Mouse (Mus musculus) common myeloid progenitor, adult 5-6 weeks (primary cell): ENCODE results near the gene Gpr62. TPM values are rescaled to one million over a fixed set of nuclear protein-coding genes. Genes with fewer than 3 reads are reported as not detected.

Source experiments
- ATAC-seq: replicated peaks from 2 replicates; pipeline ENCODE4 v1.8.0; 2016; ENCODE audit warnings: low read depth, mild to moderate bottlenecking, moderate TSS enrichment, inconsistent platforms; ENCODE audit not compliant: poor library complexity, severe bottlenecking
- total RNA-seq: library from RNA; stranded (forward); fragments of 200-1000, 187-1606 nt; gene quantifications from 2 replicates; pipeline ENCODE4 v1.2.3, GENCODE M21; 2017

Gene Gpr62
- total RNA-seq, 1 experiment from 2014 or later, result not detected

DNA sequence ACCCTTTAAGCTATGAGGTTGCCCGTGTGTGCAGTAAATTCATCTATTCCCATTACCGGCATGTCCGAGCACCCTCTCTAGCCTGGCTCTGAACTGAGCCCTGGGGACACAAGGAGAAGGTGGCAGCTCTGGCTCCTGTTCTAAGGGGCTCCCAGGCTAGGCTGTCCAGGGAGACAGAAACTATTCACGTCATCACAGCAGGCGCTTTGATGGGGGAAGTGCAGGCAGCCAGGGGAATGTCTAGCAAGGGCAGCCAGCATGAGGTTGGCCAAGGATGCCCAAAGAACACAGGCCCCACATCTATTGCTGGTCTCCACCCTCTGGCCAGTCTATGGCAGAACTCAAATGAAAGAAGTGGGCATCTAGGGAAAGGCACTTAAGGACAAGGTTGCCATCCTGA is 7.8 kb downstream of the Gpr62 start:
- no peak for ATAC-seq

DNA sequence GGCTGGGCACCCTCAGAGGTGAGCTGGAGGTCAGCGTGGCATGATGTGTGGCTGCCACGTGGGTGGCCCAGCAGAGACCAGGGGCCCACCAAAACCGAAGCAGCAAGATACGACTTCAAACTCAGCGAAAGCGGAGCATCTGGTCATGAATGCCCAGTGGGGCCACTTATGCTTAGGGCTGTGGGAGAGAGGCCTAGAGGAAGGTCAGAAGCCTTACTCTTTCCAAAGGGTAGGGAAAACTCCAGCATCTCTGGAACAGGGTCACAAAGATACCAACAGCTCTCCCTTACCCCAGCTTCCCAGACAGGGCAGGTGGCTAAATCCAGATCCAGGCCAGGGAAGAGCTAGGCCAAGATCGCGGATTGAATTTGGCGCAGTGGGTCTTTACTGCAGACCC is 8.6 kb downstream of the Gpr62 start:
- ATAC-seq, result no peak

DNA sequence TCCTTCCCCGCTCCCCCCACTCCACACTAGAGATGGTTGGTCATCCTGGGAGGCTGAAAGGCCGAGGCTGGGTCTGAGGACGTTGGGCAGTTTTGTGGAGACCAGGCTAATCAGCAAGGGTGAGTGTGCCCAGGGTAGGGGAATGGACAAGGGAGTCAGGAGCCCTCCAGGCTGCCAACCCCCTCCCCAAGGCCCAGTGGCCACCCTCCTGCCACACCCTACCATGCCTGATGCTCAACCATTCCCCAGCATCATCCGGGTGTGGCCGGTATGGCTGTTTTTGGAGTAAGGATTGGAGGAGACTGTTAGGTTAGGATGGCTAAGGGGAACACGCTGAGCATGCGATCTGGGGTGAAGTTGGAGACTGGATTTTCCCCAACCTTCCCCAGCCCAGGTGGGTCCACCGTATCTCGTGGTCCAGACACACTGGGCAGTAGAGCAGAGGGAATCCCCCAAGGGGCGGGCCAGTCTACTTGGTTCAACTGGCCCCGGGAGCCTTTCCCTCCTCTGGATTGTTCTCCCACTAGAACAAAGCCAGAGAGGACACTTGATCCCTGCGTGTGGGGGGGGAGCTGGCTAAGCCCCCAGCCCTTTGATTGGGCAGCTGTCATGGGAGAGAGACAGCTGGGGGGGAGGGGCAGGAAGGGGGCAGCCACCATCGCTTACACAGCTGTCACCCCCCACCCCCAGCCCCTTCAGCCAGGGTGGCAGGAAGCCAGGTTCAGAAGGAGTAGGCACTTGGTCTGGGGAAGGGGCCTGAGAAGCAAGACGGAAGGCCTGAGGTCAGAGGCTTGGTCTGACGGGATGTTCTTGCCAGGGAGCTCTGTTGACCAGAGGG is 9.2 kb downstream of the Gpr62 start:
- ATAC-seq, result no peak

DNA sequence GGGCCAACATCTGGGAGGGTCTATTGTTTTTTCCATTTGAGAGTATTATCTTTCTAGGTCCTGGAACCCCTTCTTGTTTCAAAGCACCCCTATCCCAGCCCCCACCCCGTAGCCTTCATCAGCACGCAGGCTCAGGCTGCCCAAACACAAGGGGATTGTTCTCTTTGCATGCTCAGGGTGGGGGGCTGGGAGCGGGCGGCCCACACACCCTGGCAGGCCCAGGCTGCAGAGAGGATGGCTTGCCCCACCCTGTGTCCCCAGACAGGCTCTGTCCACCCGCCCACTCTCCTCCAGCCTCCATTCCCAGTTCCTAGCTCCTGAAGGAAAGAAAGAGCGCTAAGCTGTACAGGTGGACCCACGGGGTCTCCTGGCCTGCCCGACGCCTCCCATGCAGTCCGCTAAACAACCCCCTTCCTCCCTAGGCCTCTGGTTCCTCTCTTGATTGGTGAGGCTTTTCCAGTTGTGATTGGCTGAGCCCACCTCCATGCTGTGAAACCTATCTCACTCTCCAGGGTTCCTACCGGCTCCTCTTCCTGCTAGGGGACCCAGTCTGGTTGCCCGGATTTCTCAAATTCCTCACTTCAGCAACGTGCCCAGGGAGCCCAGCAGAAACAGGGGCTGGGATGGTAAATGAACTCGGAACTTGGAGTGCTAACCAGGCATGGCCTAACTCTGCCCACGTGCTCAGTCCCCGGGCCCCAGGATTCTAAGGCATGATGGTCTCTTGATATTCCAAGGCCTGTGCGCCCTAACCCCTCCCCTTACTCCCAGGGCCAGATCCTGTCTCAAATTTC is 10.7 kb downstream of the Gpr62 start:
- no peak for ATAC-seq

DNA sequence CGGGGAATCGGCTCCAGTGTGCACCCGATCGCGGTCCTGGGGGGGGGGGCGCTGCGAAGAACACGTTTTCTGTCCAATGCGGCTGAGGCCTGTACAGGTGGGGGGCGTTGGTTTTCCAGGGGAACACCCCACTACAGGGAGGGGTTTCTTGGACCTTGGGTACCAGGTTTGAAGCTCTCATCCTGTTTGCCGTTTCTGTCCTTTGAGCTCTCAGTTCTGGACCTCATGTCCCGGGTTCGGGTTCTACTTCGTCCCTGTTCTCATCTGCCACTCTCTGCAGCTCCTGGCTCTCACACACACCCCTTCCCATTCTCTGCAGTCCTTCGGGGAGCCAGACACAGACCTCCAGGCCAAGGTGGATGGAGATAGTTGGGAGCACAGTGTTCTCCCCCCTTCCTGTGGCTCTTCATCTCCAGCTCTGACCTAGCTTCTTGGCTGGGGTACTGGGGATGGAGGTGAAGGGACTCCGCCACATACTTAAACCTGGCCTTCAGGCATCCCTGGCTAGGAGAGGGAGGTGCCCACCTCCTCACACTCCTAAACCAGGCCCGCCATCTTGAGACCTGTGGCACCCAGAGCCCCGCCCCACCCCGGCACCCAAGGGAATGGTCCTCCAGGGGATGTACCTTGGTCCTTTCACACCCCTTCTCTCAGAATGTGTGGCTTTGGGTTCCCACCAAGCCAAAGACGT is 11.5 kb downstream of the Gpr62 start:
- no peak for ATAC-seq

DNA sequence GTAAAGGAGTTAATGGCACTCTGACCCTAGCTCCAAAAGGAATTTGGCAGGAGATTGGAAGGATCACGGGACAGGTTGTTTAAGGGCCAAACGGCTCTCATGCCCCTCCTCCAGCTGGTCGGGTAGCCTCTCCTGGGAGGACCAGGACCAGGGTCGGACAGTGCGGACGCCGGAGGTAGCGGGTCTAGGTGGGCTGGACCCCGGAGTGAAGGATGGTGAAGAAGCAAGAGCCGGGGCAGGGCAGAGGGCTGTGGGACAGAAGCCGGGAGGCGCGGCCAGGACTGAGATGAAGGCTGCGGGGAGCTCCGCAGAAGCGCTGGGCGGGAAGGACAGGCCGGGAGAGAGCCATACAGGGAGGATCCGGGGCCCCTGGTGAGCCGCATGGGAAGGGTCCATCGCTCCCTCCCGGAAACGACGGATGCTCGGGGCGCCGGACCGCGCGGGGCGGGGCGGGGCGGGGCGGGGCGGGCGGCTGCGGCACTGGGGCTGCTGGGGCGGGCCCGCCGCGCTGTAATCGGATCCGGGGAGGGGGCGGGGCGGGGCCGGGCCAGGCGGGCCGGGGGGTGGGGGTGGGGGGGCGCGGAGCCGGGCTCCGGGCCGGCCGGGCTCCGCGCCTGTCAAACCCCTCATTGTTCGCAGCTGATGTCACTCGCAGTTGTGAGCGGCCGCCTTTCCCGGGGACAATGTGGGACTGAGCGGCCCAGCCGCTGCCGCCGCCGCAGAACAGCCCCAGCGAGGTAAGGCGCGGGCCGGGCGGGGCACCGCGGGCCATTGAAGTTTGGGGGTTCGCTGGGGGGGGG is 12.3 kb downstream of the Gpr62 start, which contains the start of gene Pcbp4:
Gene Pcbp4, plus strand, starts transcription at position 21 of the 800 bp plus-strand sequence.
- peak; percentile 48 for ATAC-seq

DNA sequence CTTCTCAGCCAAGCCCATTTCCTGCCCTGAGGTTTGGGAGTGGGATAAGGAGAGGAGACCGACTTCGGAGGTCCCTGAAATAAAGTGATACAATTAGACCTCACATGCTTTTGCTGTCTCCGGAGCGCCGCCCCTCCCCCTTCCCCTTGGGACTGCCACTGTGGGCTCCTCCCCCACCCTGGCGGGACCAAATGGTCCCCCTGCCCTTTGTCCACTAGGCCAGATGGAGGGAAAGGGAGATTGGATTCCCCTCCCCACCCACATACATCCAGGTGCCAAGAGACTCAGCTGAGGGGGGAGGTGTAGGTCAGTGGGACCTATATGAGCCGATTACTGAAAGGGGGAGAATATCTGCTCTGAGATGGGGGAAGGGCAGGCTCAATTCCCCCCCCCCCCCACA is 12.9 kb downstream of the Gpr62 start:
- ATAC-seq, result no peak

DNA sequence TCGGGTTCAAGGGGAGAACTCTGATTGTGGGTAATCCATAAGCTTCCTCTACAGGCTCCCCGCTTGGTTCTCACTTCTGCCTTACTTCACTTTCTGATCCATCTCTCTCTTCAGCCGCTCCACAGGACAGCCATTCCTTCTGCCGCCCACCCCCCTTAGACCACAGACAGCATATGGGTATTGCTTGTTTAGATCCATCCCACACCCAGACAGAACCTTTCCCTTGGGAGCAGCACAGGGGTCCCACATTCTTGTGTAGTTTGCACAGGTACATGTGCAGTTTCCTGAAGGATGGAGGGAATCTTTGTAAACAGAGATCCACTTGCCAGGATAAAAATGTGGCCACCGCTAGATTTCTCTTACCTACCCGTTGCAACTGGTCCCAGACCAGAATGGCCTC is 13.4 kb downstream of the Gpr62 start:
- ATAC-seq, result no peak

DNA sequence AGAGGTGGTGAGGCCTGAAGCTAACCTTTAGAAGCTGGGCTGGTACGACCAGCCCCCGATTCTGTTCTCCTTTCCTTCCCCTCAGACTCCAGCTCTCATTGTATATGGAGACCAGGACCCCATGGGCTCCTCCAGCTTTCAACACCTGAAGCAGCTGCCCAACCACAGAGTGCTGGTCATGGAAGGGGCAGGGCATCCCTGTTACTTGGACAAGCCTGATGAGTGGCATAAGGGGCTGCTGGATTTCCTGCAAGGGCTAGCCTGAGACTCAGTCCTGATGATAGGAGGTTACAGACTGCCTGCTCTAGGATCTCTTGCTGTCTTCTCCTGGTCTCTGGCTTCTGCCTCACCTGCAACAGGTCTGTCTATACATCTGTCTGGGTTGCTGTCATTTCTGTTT is 13.8 kb downstream of the Gpr62 start:
- no peak for ATAC-seq

DNA sequence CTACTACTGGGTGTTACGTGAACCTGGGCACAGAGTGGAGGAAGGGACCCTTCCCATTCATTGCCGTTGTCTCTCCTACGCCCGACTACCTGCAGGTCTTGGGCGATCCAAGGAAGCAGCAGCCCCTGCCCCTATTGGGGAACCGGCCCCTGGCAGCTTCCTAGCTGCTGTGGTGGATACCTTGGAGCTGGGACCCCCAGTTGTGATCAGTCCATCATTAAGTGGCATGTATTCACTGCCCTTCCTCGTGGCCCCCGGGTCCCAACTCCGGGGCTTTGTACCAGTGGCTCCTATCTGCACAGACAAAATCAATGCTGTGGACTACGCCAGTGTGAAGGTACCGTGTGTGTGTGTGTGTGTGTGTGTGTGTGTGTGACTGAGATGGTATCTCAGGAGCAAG is 14.4 kb downstream of the Gpr62 start:
- no peak for ATAC-seq

DNA sequence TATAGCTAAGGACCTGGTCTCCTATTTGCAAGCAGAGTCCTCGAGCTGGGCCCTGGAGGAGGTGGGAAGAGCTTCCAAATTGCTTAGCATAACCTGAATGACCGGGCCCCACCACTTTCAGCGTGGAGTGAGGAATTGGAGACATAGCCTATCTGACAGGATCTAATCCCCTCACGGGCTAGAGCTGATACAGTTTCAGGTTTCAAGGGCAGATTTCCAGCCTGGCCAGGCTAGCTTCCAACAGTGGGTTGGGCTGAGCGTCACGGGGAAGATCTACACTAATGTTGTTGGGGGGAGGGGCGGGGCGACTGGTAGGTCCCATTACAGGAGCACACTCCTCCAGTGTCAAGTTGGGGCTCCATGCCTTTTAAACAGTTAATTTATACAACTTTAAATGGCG is 15.1 kb downstream of the Gpr62 start:
- ATAC-seq, result no peak

DNA sequence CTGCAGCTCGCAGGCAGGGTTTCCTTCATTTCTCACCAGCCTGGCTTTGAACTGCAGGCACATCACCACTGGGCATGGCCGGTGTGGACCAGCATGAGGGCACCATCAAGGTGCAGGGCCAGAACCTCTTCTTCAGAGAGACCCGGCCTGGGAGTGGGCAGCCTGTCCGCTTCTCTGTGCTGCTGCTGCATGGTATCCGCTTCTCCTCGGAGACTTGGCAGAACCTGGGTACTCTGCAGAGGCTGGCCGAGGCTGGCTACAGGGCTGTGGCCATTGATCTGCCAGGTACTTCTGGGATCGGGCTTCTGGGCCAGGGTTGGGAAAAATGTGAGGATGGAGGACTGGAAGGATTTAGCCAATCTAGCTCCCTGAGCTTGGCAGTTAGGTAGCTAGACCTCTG is 15.8 kb downstream of the Gpr62 start:
- no peak for ATAC-seq

DNA sequence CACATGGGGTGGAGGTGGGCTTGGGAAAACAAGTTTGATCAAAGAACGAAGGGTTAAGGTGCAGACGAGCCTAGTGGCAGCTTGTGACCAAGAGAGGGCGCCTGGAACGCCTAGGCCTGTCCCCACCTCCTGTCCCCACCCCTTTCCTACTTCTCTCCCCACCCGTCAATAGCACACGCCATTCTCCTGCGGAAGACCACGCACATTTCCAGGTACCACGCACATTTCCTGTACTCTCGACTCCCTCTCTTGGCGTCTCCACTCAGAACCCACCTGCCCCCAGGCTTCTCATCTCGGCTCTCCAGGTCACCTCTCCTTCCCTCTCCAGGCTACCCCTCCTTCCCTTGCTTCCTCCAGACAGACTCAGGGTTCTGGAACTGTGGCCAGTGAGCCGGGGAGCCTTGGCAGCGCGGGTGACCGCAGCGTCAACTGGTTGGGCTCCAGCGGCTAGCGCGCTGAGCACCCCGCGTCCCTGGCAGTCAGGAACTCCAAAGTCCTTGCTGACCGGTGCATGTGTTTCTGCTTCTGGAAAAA is 17.2 kb downstream of the Gpr62 start:
- peak; percentile 77 for ATAC-seq

DNA sequence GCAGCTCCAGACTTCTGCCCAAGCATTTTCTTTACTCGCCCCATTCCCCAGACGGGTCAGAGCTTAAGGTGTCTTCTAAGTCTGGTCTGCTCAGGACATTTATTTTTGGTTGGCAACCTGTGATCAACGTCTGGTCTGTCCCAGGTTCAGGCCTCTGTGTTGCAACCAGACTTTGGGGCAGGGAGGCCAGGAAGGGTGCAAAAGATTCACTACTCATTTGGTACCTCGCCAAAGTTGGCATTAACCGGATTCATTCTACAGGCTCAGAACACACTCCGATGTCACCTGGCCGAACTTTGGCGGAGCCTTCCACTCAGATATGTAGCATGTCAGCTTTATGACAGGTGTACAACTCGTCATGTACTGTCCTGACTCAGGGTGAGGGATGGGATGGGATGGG is 17.8 kb downstream of the Gpr62 start:
- no peak for ATAC-seq

DNA sequence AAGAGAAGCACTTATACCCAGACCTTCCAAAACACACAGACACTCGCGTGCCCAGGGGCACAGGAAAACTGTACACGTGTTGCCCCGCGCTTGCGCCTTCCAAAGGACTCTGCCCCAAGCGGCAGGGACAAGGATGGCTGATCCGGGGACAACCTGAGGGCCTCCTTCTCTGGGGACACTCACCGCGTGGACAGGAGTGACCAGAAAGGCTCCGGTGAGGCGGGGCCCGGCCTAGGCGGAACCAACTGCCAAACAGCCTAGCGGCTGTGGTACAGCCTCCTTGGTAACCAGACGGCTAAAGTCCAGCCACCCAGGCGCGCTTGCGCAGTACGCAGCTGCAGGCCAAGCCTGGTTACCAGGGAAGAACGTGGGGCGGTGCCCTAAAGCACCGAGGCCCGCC is 18.4 kb downstream of the Gpr62 start, which contains the start of the genes Abhd14b and Abhd14a:
Gene Abhd14b, plus strand, starts transcription at position 112 of the 400 bp plus-strand sequence.
Gene Abhd14a, minus strand, starts transcription at position 331 of the 400 bp plus-strand sequence.
- peak; percentile 77 for ATAC-seq

DNA sequence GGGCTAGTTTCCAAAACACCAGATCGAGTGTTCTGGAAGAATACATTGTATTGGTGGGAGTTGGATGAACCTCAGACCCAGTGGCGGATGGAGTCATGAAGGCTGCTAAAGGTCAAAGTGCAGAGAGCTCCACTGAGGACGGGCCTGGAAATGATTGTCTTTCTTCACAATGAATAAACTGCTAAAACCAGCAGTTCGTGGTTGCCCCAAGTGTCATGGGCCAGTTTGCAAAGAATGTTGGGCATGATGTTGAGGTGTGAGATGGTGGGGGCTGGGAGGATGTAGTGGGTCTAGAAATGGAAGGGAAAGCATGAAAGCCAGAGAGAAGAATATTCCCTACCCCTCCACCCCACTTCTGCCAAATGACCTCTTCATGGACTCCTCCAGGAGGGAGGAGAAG is 20.9 kb downstream of the Gpr62 start:
- ATAC-seq, result no peak

DNA sequence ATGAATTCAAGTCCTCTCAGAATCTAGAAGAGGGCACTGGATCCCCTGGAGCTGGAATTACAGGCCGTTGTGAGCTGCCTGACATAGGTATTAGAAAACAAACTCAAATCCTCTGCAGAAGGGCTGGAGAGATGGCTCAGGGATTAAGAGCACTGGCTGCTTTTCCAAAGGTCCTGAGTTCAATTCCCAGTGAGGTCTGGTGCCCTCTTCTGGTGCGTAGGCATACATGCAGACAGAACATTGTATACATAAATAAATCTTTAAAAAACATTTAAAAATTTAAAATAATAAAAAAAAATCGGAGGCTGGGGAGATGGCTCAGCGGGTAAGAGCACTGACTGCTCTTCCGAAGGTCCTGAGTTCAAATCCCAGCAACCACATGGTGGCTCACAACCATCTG is 23.1 kb downstream of the Gpr62 start:
- no peak for ATAC-seq

DNA sequence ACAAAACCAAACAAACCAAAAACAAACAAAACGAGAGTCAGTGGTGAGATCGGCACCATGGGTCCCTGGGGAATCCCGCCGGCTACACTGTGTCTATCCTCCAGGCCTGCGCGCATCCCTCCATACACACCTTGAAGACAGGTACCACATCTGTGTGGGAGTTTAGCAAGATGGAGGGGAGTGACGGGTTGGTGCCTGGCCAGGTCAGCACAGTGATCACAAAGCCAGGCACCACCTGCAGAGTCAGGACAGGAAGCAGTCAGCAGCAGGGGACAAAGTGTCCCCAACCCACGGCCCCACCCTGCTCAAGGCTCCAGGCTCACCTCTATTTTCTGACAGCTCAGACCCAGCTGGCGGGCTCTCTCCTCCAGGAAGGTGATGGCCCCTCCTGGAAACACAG is 29.2 kb downstream of the Gpr62 start:
- no peak for ATAC-seq

DNA sequence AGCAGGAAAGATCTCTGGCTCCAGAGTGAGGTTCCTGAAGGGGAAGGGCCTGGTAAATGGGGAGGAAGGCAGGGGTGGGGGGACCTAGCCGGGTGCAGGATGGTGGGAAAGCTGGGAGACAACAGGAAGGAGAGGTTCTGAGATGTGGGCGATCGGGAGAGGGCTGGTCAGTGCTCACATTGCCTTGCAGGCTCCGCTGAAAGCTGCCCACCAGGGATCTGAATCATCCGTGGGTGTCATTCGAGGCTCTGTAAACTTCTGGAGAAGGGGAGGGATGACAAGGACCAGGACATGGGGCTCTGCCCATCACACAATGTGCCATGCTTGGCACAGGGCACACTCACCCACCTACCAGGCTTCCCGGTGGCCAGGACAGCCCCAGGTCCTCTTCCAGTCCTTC is 32.3 kb downstream of the Gpr62 start:
- ATAC-seq, result no peak

DNA sequence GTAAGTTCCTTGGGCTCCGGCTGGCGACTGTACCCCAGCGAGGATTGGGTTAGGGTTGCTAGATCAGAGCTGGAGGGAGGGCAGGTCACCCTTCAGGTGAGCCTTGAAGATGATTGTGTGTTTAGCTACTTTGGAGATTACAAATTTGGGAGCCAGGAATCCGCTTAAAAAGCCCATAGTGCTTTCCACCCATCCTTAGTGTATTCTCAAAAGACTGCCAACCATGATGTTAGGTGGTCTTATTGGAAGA is 35.8 kb downstream of the Gpr62 start:
- no peak for ATAC-seq
